Mouse (Mus musculus) heart, postnatal 0 days (tissue): Measurements from ENCODE around the gene Slc37a3. TPM values are rescaled to one million over a fixed set of nuclear protein-coding genes. Genes with fewer than 3 reads are reported as not detected.

Source experiments
- ATAC-seq: fragments of 200-750 bp; cut with Nextera tagmentation; 2 replicates; pipeline ENCODE4 v1.8.0; 2017; ENCODE audit warnings: low read depth, moderate number of reproducible peaks, moderate library complexity; ENCODE audit not compliant: insufficient read depth
- DNase-seq: peaks from one replicate; pipeline ENCODE4 v3.0.0-alpha.2; 2016; ENCODE audit warnings: low spot score
- H3K27ac ChIP-seq: fragments of 300-500 bp; sonication (generic); 2 replicates; pipeline ENCODE4 v1.5.1; 2014; ENCODE audit warnings: low read depth, mild to moderate bottlenecking
- H3K27me3 ChIP-seq: fragments of 300-500 bp; sonication (generic); 2 replicates; pipeline ENCODE4 v1.6.1; 2014; ENCODE audit warnings: low read length, mixed read lengths; ENCODE audit not compliant: control insufficient read depth, insufficient read depth
- H3K36me3 ChIP-seq: fragments of 300-500 bp; sonication (generic); replicated peaks from 2 replicates; pipeline ENCODE4 v1.6.1; 2014; ENCODE audit warnings: low read length, mixed read lengths; ENCODE audit not compliant: control insufficient read depth, insufficient read depth
- H3K4me1 ChIP-seq: fragments of 300-500 bp; sonication (generic); 2 replicates; pipeline ENCODE4 v1.6.1; 2014; ENCODE audit warnings: antibody characterized with exemption; ENCODE audit not compliant: control insufficient read depth, insufficient read depth
- H3K4me2 ChIP-seq: fragments of 300-500 bp; sonication (generic); 2 replicates; pipeline ENCODE4 v1.6.1; 2014; ENCODE audit warnings: low read depth, mild to moderate bottlenecking, low read length, moderate library complexity
- H3K4me3 ChIP-seq: fragments of 300-500 bp; sonication (generic); 2 replicates; pipeline ENCODE4 v1.5.1; 2014; ENCODE audit warnings: low read depth, low read length
- H3K9ac ChIP-seq: fragments of 300-500 bp; sonication (generic); replicated peaks from 2 replicates; pipeline ENCODE4 v1.6.1; 2014; ENCODE audit warnings: low read depth, low read length, mixed read lengths
- H3K9me3 ChIP-seq: fragments of 300-500 bp; sonication (generic); replicated peaks from 2 replicates; pipeline ENCODE4 v1.6.1; 2016; ENCODE audit warnings: low read length; ENCODE audit not compliant: control insufficient read depth
- CTCF ChIP-seq: IDR thresholded peaks from 2 replicates; pipeline ENCODE4 v1.5.1; 2016; ENCODE audit warnings: antibody characterized with exemption, control low read depth, low read depth
- EP300 ChIP-seq: IDR thresholded peaks from 2 replicates; pipeline ENCODE4 v1.6.1; 2016; ENCODE audit warnings: antibody characterized with exemption, low read depth
- WGBS: fragments of 180-500 bp; shearing (Covaris S2); extraction: QIAGEN DNeasy Blood & Tissue Kit; methylation state at CpG from one replicate; pipeline ENCODE4 v1.1.7; 2014; 5-methylcytosine and 5-hydroxymethylcytosine counted together
- polyA plus RNA-seq: library from polyadenylated mRNA; unstranded; fragments of >200 nt; fragmentation: Nextera tagmentation; extraction: Ambion mirVana; gene quantifications from 2 replicates; pipeline ENCODE4 v1.2.1, GENCODE M21; 2015
- total RNA-seq: library from RNA; depleted of rRNA; stranded (reverse); fragments of >200 nt; gene quantifications from 2 replicates; pipeline ENCODE4 v1.2.3, GENCODE M21; 2014; ENCODE audit warnings: low replicate concordance

Gene Slc37a3
- total and polyA plus RNA-seq, 2 experiments from 2014 or later: 9.0 to 19.9 TPM

- no peak for DNase-seq
- no peaks in the 10 kb centered on the region for H3K9me3 ChIP-seq
- no peak overlapping the region for H3K4me2 ChIP-seq
- H3K27me3 ChIP-seq: no peaks in the 10 kb centered on the region
- peak overlapping the region; percentile 54 for H3K27ac ChIP-seq
- H3K36me3 ChIP-seq: peaks cover 76% of the 10 kb centered on the region
- no peak overlapping the region for H3K4me3 ChIP-seq
- H3K4me1 ChIP-seq: no peaks in the 10 kb centered on the region
- ATAC-seq: no peak
- WGBS: 86% methylated on average over 6 of the region's 6 CpGs
- TF ChIP-seq EP300 (no peak), CTCF (no peak)
- H3K9ac ChIP-seq: no peak overlapping the region
Measured at GRCm38 (mm10) chr6:39348946-39349345, 28.5 kb downstream of the Slc37a3 start.

GRCm38 (mm10) chr6:39347880-39348814 lies 29.3 kb downstream of the Slc37a3 start:
- H3K27ac ChIP-seq: peak overlapping the region; percentile 54
- no peaks in the 10 kb centered on the region for H3K4me1 ChIP-seq
- ATAC-seq: no peak
- no peak overlapping the region for H3K9ac ChIP-seq
- WGBS: 67% methylated on average over 4 of the region's 4 CpGs
- no peak overlapping the region for H3K4me2 ChIP-seq
- no peak for TF ChIP-seq EP300
- peak; percentile 15; the same call in 1 of the 2 replicates for TF ChIP-seq CTCF
- peaks cover 68% of the 10 kb centered on the region for H3K36me3 ChIP-seq
- DNase-seq: no peak
- H3K9me3 ChIP-seq: no peaks in the 10 kb centered on the region
- no peak overlapping the region for H3K4me3 ChIP-seq
- H3K27me3 ChIP-seq: no peaks in the 10 kb centered on the region

DNA sequence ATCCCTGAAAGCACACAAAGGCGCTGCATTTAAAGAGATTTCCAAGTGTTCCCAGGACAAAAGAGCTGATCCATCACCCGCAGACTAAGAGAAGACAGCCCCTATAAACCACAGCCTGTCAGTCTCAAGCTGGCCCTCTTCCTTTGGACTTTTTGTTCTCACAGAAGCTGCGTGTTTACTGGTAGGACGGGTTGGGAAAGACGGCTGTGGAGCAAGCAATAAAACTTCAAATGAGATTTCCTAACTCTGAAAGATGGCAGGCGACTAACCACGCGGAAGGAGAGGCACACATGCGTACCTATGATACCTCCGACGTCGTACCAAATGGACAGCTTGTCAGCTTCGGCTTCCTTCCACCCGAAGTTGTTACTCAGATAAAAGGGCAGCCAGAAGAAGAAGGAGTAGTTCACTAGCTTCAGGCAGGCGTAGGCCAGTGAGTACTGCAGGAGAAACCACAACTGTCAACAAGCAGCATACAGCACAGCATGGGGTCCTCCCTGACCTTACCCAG lies 30.4 kb downstream of the Slc37a3 start:
- Histone ChIP-seq H3K36me3 (peaks cover 65% of the 10 kb centered on the region), H3K4me1 (no peaks in the 10 kb centered on the region), H3K9me3 (no peaks in the 10 kb centered on the region), H3K4me2 (no peak overlapping the region), H3K27me3 (no peaks in the 10 kb centered on the region), H3K9ac (no peak overlapping the region), H3K27ac (no peak overlapping the region), H3K4me3 (no peak overlapping the region)
- no peak for TF ChIP-seq CTCF
- no peak for TF ChIP-seq EP300
- no peak for ATAC-seq
- DNase-seq: no peak
- 71% methylated on average over 15 of the region's 15 CpGs for whole genome bisulfite sequencing

DNA sequence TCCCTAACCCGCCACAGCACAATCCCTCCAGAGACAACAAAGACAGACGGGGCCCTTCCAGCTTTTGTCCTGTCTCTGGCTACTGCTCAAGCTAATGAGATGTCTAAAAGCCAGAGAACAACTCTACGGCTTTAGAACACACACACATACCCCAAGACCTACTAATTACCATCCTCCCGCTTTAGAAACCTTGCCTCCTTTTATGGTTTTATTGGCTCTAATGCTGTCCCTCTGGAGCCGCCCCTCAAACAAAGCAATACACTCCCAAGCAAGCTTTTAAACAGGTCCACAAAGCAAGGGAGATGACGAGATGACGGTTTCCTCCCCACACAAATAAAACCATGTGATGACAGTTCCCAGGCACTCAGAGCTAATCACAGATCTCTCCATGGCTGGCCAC lies 32.0 kb downstream of the Slc37a3 start:
- Histone ChIP-seq H3K4me3 (no peak overlapping the region), H3K27me3 (no peaks in the 10 kb centered on the region), H3K9ac (no peak overlapping the region), H3K4me1 (no peaks in the 10 kb centered on the region), H3K36me3 (peaks cover 52% of the 10 kb centered on the region), H3K4me2 (no peak overlapping the region), H3K27ac (no peak overlapping the region), H3K9me3 (no peaks in the 10 kb centered on the region)
- ATAC-seq (no peak), DNase-seq (no peak)
- no peak for TF ChIP-seq CTCF
- no peak for TF ChIP-seq EP300
- WGBS: 72% methylated on average over 7 of the region's 7 CpGs

DNA sequence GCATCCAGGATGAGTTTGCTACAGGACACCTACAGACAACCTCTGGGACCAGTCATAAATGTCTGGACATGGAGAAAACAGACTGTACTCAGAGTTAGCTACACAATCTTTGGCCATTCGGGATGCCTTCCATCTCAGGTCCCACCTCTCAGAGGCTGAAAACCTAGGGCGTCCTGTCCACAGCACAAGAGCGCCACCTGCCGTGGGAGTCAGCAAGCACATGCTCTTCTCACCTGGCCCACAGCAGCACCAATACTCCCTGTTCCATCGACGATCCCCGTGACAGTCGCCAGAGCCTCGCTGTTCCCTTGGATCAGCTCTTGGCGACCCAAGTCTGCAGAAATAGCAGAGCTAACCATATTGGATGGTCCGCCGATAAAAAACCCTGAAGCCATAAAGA lies 33.5 kb downstream of the Slc37a3 start:
- H3K4me2 ChIP-seq: no peak overlapping the region
- H3K4me3 ChIP-seq: no peak overlapping the region
- no peak overlapping the region for H3K9ac ChIP-seq
- H3K36me3 ChIP-seq: peaks cover 40% of the 10 kb centered on the region
- 18% methylated on average over 12 of the region's 12 CpGs for WGBS
- H3K27me3 ChIP-seq: no peaks in the 10 kb centered on the region
- ATAC-seq (peak; percentile 81), DNase-seq (peak; percentile 82)
- no peak overlapping the region for H3K27ac ChIP-seq
- TF ChIP-seq EP300: no peak
- TF ChIP-seq CTCF: peak; percentile 99
- H3K9me3 ChIP-seq: no peaks in the 10 kb centered on the region
- H3K4me1 ChIP-seq: no peaks in the 10 kb centered on the region
